Mouse (Mus musculus): ENCODE results near the gene Naa15. TPM values are rescaled to one million over a fixed set of nuclear protein-coding genes. Genes with fewer than 3 reads are reported as not detected.
A peak's percentile ranks its signal among the peaks of the same experiment; 100 is the strongest.
"Not testable (repeated sequence)": the region's sequence is repeated elsewhere in the genome, so short reads cannot be mapped to it uniquely, and the experiment has no call there.

Naa15 gene
- polyA plus RNA-seq, 1 experiment from 2014 or later, result 37.7 TPM

DNA sequence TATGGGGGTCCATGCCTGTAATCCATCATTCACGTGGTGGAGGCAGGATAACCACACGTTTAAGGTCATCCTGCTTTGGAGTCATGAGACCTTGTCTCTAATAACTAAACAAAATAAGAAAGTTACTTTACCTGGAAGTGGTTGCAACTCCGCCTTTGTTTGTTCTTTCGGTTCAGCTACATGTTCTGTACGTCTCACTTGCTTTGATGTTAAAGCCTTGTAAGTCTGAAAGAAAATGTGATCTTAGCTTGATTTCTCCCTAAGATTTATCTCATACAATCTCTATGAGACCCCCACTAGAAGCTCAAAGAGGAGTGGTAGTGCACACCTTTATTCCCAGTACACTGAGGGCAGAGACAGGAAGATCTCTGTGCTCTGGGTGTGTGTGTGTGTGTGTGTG, 23.9 kb upstream of the Naa15 start:
- no peaks in the 10 kb centered on the region for H3K9me3 ChIP-seq (ENCODE audit: low read length)
- no peak for ATAC-seq (ENCODE audit: low FRiP score, low TSS enrichment)
- 83% methylated on average over 5 of the region's 5 CpGs for WGBS

DNA sequence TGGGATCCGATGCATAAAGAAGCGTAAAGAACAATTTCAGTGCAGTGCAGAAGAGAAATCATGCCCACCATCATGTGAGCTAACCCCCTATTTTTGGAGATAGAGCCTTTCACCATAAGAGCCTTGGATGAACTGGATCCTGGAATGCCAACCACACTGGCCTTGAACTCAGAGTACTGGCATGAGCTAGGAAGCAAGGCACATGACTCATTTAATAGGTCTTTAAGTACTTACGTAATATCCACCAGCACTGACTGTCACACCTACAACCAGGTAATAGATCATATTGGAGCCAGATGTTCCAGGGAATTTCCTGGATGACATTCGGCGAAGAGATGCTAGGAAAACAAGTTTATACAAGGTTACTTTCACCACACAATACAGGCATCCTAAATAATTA, 23.4 kb upstream of the Naa15 start:
- Histone ChIP-seq H3K9ac (replicated peaks; ENCODE audit: low read length) (no peak overlapping the region), H3K4me2 (replicated peaks; ENCODE audit: low read depth, low read length) (no peak overlapping the region), H3K36me3 (ENCODE audit: insufficient read depth, low read length) (no peaks in the 10 kb centered on the region), H3K9me3 (ENCODE audit: low read length) (no peaks in the 10 kb centered on the region), H3K4me3 (ENCODE audit: low read length) (no peak overlapping the region), H3K27ac (ENCODE audit: low read length) (no peak overlapping the region), H3K4me1 (ENCODE audit: insufficient read depth, low read length) (peaks cover 12% of the 10 kb centered on the region), H3K27me3 (ENCODE audit: insufficient read depth, low read length) (peaks cover 12% of the 10 kb centered on the region)
- ATAC-seq (ENCODE audit: low FRiP score, low TSS enrichment), result no peak
- 90% methylated on average over 5 of the region's 5 CpGs for WGBS

More for the DNA sequence above, 23.9 kb upstream of the Naa15 start:
- Histone ChIP-seq H3K4me1 (ENCODE audit: insufficient read depth, low read length) (peaks cover 10% of the 10 kb centered on the region), H3K4me2 (replicated peaks; ENCODE audit: low read depth, low read length) (no peak overlapping the region), H3K27me3 (ENCODE audit: insufficient read depth, low read length) (peaks cover 9% of the 10 kb centered on the region), H3K4me3 (ENCODE audit: low read length) (no peak overlapping the region), H3K9ac (replicated peaks; ENCODE audit: low read length) (no peak overlapping the region), H3K27ac (ENCODE audit: low read length) (no peak overlapping the region), H3K36me3 (ENCODE audit: insufficient read depth, low read length) (no peaks in the 10 kb centered on the region)

DNA sequence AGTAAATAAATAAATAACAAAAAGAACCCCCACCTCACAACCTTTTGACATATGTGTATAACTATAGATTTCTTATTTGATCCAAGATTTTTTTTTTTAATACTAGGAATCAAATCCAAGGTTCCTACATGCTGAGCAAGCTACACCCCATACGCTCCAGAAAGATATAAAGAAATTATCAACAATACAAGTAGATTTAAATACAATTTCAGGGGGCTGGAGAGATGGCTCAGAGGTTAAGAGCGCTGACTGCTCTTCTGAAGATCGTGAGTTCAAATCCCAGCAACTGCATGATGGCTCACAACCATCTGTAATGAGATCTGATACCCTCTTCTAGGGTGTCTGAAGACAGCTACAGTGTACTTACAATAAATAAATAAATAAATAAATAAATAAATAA, 21.9 kb upstream of the Naa15 start:
- ATAC-seq (ENCODE audit: low FRiP score, low TSS enrichment); H3K36me3 ChIP-seq (ENCODE audit: insufficient read depth, low read length); H3K9ac ChIP-seq (replicated peaks; ENCODE audit: low read length); H3K27ac ChIP-seq (ENCODE audit: low read length); H3K4me2 ChIP-seq (replicated peaks; ENCODE audit: low read depth, low read length); H3K4me3 ChIP-seq (ENCODE audit: low read length); H3K9me3 ChIP-seq (ENCODE audit: low read length): not testable (repeated sequence)
- WGBS, result 93% methylated on average over 3 of the region's 3 CpGs
- peaks cover 12% of the 10 kb centered on the region for H3K27me3 ChIP-seq (ENCODE audit: insufficient read depth, low read length)
- peaks cover 12% of the 10 kb centered on the region for H3K4me1 ChIP-seq (ENCODE audit: insufficient read depth, low read length)

DNA sequence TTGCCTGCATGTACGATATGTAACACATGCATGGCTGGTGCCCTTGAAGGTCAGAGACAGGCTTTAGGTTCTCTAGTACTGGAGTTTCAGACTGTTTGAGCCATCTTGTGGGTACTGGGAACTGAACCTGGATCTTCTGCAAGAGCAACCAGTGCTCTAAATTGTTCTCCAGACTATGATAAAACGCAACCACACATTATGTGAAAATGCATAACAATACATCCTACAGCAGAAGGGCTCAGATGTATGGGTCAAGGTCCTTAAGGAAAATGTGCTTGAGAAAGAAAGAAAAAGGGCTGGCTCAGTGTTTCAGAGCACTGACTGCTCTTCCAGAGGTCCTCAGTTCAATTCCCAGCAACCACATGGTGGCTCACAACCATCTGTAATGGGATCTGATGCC, 21.3 kb upstream of the Naa15 start:
- no peak for ATAC-seq (ENCODE audit: low FRiP score, low TSS enrichment)

DNA sequence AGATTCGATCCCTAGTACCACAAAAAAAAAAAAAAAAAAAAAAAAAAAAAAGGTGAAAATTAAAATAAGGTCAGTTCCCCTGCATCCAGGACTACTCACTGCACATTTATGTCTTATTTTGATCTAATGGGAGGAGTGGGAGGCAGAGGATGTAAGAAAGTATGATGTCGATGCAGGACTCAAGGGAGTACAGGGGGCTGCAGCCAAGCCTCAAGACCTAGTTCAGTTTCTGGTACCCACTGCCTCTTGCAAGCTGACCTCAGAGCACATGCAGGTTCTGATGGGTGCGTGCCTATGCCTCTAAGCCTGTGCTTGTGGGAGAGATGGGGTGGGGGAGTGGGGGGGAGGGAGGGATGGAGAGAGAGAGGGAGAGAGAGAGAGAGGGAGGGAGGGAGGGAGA, 20.1 kb upstream of the Naa15 start:
- ATAC-seq (ENCODE audit: low FRiP score, low TSS enrichment), result no peak
- WGBS, result 77% methylated on average over 3 of the region's 3 CpGs
- Histone ChIP-seq H3K4me1 (ENCODE audit: insufficient read depth, low read length) (peaks cover 6% of the 10 kb centered on the region), H3K36me3 (ENCODE audit: insufficient read depth, low read length) (no peaks in the 10 kb centered on the region), H3K4me3 (ENCODE audit: low read length) (no peak overlapping the region), H3K27me3 (ENCODE audit: insufficient read depth, low read length) (peaks cover 12% of the 10 kb centered on the region), H3K9ac (replicated peaks; ENCODE audit: low read length) (no peak overlapping the region), H3K9me3 (ENCODE audit: low read length) (no peaks in the 10 kb centered on the region), H3K4me2 (replicated peaks; ENCODE audit: low read depth, low read length) (no peak overlapping the region), H3K27ac (ENCODE audit: low read length) (no peak overlapping the region)

More for the DNA sequence above, 21.3 kb upstream of the Naa15 start:
- Histone ChIP-seq H3K27ac (ENCODE audit: low read length) (no peak overlapping the region), H3K27me3 (ENCODE audit: insufficient read depth, low read length) (peaks cover 12% of the 10 kb centered on the region), H3K9me3 (ENCODE audit: low read length) (no peaks in the 10 kb centered on the region), H3K4me1 (ENCODE audit: insufficient read depth, low read length) (peaks cover 11% of the 10 kb centered on the region), H3K4me2 (replicated peaks; ENCODE audit: low read depth, low read length) (no peak overlapping the region), H3K4me3 (ENCODE audit: low read length) (no peak overlapping the region), H3K9ac (replicated peaks; ENCODE audit: low read length) (no peak overlapping the region), H3K36me3 (ENCODE audit: insufficient read depth, low read length) (no peaks in the 10 kb centered on the region)
- WGBS, result 91% methylated on average over 2 of the region's 2 CpGs

DNA sequence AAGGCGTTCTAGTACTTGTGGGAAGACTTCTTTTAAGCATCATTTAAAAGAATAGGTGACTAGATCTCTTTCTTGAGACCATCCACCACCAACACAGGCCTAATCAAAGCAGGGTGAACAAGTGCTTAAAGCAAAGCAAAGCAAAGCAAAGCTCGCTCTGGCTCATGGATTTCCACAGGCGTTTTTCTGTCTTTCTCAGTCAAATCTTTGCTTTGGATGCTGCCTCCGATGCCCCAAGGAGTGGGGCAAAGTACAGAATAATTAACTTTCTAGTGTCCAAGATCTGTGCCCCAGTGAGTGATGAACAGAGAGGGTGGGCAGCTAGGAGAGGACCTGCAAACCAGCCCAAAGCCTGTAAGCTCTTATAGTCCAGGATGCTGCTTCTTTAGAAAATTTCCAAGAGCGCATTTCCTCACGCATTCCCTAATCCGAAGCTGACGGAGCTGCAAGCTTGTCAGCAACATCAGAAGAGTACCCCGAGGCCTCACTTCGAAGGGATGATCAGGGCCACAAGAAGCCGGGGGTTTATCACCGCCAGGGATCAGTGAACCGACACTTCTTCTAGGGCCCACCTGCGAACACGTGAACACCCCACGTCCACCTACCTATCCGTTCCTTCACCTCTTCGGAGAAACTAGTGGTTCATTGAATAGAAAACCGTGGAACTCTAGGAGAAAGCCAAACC, 19.3 kb upstream of the Naa15 start:
- ATAC-seq (ENCODE audit: low FRiP score, low TSS enrichment), result no peak
- Histone ChIP-seq H3K27ac (ENCODE audit: low read length) (no peak overlapping the region), H3K9ac (replicated peaks; ENCODE audit: low read length) (no peak overlapping the region), H3K9me3 (ENCODE audit: low read length) (no peaks in the 10 kb centered on the region), H3K4me2 (replicated peaks; ENCODE audit: low read depth, low read length) (peak overlapping the region; percentile 80; the same call in 1 of the 2 replicates), H3K4me3 (ENCODE audit: low read length) (peak overlapping the region; percentile 65), H3K27me3 (ENCODE audit: insufficient read depth, low read length) (peaks cover 12% of the 10 kb centered on the region), H3K36me3 (ENCODE audit: insufficient read depth, low read length) (no peaks in the 10 kb centered on the region), H3K4me1 (ENCODE audit: insufficient read depth, low read length) (peaks cover 6% of the 10 kb centered on the region)
- 34% methylated on average over 19 of the region's 19 CpGs for WGBS

DNA sequence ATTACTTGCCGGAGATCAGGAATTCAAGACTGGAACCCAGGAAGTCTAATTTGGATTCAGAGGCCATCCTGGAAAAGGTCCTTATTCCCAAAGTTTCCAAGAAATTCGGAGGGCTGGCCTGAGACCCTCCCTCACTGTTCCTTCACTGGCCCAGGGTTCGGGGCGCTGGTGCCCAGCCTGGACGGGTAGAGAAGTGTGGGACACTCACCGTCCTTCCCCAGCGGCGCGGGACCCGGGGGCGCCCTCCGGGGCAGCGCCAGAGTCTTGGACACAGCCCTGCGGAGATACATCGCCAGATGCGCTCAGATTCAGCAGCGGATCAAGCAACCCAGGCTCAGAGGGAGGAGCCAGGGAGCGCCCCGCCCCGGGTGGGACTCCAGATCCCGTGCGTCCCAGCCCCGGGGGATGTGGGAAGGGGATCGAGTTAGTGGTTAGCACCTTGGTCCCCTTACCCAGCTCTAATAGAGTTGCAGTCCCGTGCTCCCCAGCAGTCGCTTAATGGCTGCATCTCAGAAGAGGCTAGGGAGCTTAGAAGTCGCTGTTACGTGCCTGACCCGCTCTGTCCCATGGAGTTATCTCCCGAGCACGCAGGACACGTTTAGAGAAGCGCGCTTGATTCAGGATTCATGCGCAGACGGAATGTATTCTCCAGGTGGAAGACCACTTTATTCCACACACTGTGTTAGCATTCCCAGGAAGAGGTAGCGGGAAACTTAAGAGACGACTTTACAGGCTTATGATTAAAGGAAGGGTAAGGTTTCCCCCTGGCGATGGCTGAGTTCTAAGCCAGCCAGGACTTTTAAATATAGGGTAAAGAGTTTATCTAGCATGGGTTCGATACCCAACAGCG, 18.5 kb upstream of the Naa15 start, which contains the start of gene Mgarp:
Gene Mgarp, minus strand, starts transcription at position 520 of the 850 bp plus-strand sequence.
- no peaks in the 10 kb centered on the region for H3K36me3 ChIP-seq (ENCODE audit: insufficient read depth, low read length)
- peak within 1 kb of the TSS; percentile 80 for H3K4me2 ChIP-seq (replicated peaks; ENCODE audit: low read depth, low read length)
- H3K27ac ChIP-seq (ENCODE audit: low read length), result 0 out of 2 replicates have a peak within 1 kb of the TSS, but pooled peaks have one; percentile 18
- peak; percentile 88 for ATAC-seq (ENCODE audit: low FRiP score, low TSS enrichment)
- H3K27me3 ChIP-seq (ENCODE audit: insufficient read depth, low read length), result peaks cover 12% of the 10 kb centered on the region
- H3K9ac ChIP-seq (replicated peaks; ENCODE audit: low read length), result peak within 1 kb of the TSS; percentile 63
- peaks cover 6% of the 10 kb centered on the region for H3K4me1 ChIP-seq (ENCODE audit: insufficient read depth, low read length)
- H3K9me3 ChIP-seq (ENCODE audit: low read length), result no peaks in the 10 kb centered on the region
- WGBS, result 2% methylated on average over 41 of the region's 41 CpGs
- peak within 1 kb of the TSS; percentile 65 for H3K4me3 ChIP-seq (ENCODE audit: low read length)

DNA sequence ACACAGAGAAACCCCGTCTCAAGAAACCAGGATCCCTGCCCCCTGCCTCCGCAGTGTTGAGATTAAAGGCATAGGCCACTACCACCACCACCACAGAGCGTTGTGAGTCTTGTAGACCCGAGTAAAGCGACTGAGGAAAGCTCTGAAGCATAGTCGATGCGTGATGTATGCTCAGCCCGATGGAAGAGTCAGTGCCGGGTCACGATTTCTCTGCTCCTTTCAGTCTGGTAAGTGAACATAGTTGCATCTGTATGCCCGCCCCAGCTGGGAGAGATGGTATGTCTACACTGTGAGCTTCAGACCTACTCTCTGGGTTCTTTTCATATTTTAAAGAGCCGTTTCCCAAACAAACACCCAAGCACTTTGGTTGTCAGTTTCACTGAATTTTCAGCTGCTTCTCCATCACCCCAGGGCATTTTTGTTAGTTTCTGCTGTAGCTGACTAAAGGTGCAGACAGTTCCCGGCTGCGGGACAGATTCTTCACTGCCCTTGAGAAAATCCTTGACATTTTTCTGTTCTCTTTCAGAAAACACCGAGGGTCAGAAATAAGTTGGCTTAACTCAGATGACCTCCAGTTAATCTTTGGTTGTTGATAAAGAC, 17.1 kb upstream of the Naa15 start:
- no peak for ATAC-seq (ENCODE audit: low FRiP score, low TSS enrichment)
- no peak overlapping the region for H3K4me3 ChIP-seq (ENCODE audit: low read length)
- no peaks in the 10 kb centered on the region for H3K9me3 ChIP-seq (ENCODE audit: low read length)
- H3K9ac ChIP-seq (replicated peaks; ENCODE audit: low read length), result no peak overlapping the region
- no peak overlapping the region for H3K4me2 ChIP-seq (replicated peaks; ENCODE audit: low read depth, low read length)
- peaks cover 6% of the 10 kb centered on the region for H3K4me1 ChIP-seq (ENCODE audit: insufficient read depth, low read length)
- H3K27ac ChIP-seq (ENCODE audit: low read length), result no peak overlapping the region
- WGBS, result 65% methylated on average over 15 of the region's 15 CpGs
- peaks cover 12% of the 10 kb centered on the region for H3K27me3 ChIP-seq (ENCODE audit: insufficient read depth, low read length)
- 0 out of 2 replicates have a peak, but pooled peaks cover under 1% of the 10 kb centered on the region for H3K36me3 ChIP-seq (ENCODE audit: insufficient read depth, low read length)

DNA sequence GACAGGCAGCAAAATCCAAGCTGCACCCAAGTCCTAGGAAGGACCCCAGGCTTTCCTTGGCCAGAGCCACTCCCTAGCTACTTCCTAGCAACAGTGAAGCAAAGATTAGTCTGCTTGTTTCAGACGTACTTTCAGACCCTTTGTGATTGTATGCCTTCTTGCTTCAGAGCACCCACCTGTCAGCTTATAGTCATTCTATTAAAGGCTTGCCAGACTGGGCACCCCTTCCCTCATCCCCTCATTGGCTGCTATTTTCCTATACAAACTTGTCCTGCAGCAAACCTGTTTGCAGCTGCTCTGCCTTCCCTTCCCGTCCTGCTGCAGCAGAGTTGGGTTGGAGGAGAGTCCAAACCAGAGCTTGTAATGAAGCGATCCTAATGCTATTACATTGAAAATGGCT, 16.3 kb upstream of the Naa15 start:
- Histone ChIP-seq H3K4me2 (replicated peaks; ENCODE audit: low read depth, low read length) (no peak overlapping the region), H3K4me3 (ENCODE audit: low read length) (no peak overlapping the region), H3K27ac (ENCODE audit: low read length) (no peak overlapping the region), H3K9ac (replicated peaks; ENCODE audit: low read length) (no peak overlapping the region), H3K27me3 (ENCODE audit: insufficient read depth, low read length) (peaks cover 12% of the 10 kb centered on the region), H3K9me3 (ENCODE audit: low read length) (no peaks in the 10 kb centered on the region), H3K4me1 (ENCODE audit: insufficient read depth, low read length) (peaks cover 6% of the 10 kb centered on the region), H3K36me3 (ENCODE audit: insufficient read depth, low read length) (peaks cover 7% of the 10 kb centered on the region; the same call in 1 of the 2 replicates)
- ATAC-seq (ENCODE audit: low FRiP score, low TSS enrichment), result no peak
- WGBS, result 20% methylated on average over 3 of the region's 3 CpGs

Measured in kidney, embryonic 16.5 days (tissue).